Mouse (Mus musculus): ENCODE data around the gene Fam166a. TPM values are rescaled to one million over a fixed set of nuclear protein-coding genes. Genes with fewer than 3 reads are reported as not detected.

Fam166a gene
- polyA plus RNA-seq, 1 experiment from 2014 or later, result 0.62 TPM

GRCm38 (mm10) chr2:25228431-25228889 lies 9.9 kb downstream of the Fam166a start:
- DNase-seq (ENCODE audit: low spot score), result peak; percentile 83
- Histone ChIP-seq H3K4me3 (peak overlapping the region; percentile 41), H3K9me3 (replicated peaks) (no peaks in the 10 kb centered on the region), H3K36me3 (peaks cover 5% of the 10 kb centered on the region; the same call in 1 of the 2 replicates), H3K27me3 (ENCODE audit: low read depth, poor library complexity, severe bottlenecking) (0 out of 2 replicates have a peak, but pooled peaks cover 16% of the 10 kb centered on the region), H3K27ac (replicated peaks) (peak overlapping the region; percentile 77), H3K4me1 (peaks cover 25% of the 10 kb centered on the region)
- under 1% methylated on average over 7 of the region's 7 CpGs for WGBS

DNA sequence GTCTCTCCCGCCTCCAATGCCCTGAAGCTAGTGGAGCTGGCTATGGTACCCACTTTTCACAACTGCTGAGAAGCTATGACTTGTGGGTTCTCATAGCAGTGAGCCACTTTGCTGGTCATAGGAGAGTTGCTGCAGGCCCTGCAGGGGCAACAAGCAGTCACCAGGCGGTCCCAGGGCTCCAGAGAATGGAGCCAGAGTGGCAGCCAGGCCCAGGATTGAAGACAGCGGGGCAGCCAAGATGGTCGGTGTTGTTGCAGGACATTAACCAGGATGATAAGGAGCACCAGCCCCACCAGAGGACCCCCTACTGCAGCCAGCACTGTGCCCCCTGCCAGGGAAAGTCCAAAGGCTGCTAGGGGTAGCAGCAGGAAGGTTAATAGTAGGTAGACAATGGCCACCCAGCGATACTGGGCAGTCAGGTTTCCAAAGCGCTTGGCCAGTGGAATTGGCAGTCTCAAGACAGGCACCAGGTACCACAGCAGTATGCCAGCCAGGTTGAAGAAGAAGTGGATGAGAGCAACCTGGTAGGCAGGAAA lies 10.5 kb downstream of the Fam166a start:
- Histone ChIP-seq H3K4me3 (peak overlapping the region; percentile 41), H3K4me1 (peaks cover 20% of the 10 kb centered on the region), H3K36me3 (no peaks in the 10 kb centered on the region), H3K27ac (replicated peaks) (peak overlapping the region; percentile 77), H3K9me3 (replicated peaks) (no peaks in the 10 kb centered on the region), H3K27me3 (ENCODE audit: low read depth, poor library complexity, severe bottlenecking) (0 out of 2 replicates have a peak, but pooled peaks cover 16% of the 10 kb centered on the region)
- 72% methylated on average over 6 of the region's 6 CpGs for WGBS
- DNase-seq (ENCODE audit: low spot score), result no peak

- DNase-seq (ENCODE audit: low spot score), result no peak
- WGBS, result 85% methylated on average over 5 of the region's 5 CpGs
- no peak overlapping the region for H3K27ac ChIP-seq (replicated peaks)
Observed at GRCm38 (mm10) chr2:25229582-25229981, 11.0 kb downstream of the Fam166a start.

DNA sequence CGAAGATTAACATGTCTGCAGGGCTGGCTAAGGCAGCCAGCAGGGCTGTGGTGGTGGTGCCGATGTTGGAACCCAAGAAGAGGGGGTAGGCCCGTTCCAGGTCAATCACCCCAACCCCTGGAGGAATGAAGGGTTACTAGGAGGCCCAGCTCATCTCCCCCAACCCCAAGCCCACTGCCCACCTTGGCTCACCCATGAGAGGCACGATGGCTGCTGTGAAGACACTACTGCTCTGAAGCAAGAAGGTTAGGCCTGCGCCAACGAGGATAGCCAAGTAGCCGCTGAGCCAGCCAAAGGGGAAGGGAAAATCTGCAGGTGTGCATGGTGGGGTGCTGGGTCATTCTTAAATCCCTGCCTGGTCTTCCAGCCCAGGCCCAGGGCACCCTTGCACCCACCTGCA lies 12.0 kb downstream of the Fam166a start:
- Histone ChIP-seq H3K9me3 (replicated peaks) (no peaks in the 10 kb centered on the region), H3K36me3 (no peaks in the 10 kb centered on the region), H3K4me3 (no peak overlapping the region), H3K27ac (replicated peaks) (0 out of 2 replicates have a peak overlapping the region, but pooled peaks have one; percentile 15), H3K27me3 (ENCODE audit: low read depth, poor library complexity, severe bottlenecking) (0 out of 2 replicates have a peak, but pooled peaks cover 16% of the 10 kb centered on the region), H3K4me1 (peaks cover 16% of the 10 kb centered on the region)
- 87% methylated on average over 7 of the region's 7 CpGs for WGBS
- DNase-seq (ENCODE audit: low spot score), result no peak

More at GRCm38 (mm10) chr2:25229582-25229981, 11.0 kb downstream of the Fam166a start:
- Histone ChIP-seq H3K9me3 (replicated peaks) (no peaks in the 10 kb centered on the region), H3K4me1 (peaks cover 20% of the 10 kb centered on the region), H3K36me3 (no peaks in the 10 kb centered on the region), H3K27me3 (ENCODE audit: low read depth, poor library complexity, severe bottlenecking) (0 out of 2 replicates have a peak, but pooled peaks cover 16% of the 10 kb centered on the region), H3K4me3 (no peak overlapping the region)

DNA sequence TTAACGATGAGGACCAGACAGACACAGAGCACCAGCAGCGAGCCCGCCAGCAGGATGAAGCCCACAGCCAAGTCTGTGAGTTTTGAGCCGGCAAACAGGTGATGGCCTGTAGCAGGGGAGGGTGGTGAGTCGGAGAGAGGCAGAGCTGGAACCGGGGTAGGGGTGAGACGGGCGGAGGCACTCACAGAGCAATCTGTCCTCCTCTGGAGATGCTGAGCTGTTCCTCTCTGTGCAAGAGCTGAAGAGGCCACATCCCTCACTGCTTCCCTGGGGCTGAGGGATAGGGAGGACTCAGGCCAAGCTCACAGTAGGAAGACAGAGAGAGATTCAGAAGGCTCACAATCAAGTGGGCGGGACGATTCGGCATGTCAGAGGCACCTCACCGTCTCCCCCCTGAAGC lies 12.5 kb downstream of the Fam166a start:
- 50% methylated on average over 12 of the region's 12 CpGs for WGBS
- Histone ChIP-seq H3K9me3 (replicated peaks) (no peaks in the 10 kb centered on the region), H3K4me3 (no peak overlapping the region), H3K36me3 (no peaks in the 10 kb centered on the region), H3K4me1 (peaks cover 11% of the 10 kb centered on the region), H3K27ac (replicated peaks) (0 out of 2 replicates have a peak overlapping the region, but pooled peaks have one; percentile 15), H3K27me3 (ENCODE audit: low read depth, poor library complexity, severe bottlenecking) (0 out of 2 replicates have a peak, but pooled peaks cover 16% of the 10 kb centered on the region)
- DNase-seq (ENCODE audit: low spot score), result no peak

- Histone ChIP-seq H3K27ac (replicated peaks) (no peak overlapping the region), H3K36me3 (no peaks in the 10 kb centered on the region), H3K27me3 (ENCODE audit: low read depth, poor library complexity, severe bottlenecking) (0 out of 2 replicates have a peak, but pooled peaks cover 16% of the 10 kb centered on the region), H3K4me3 (no peak overlapping the region), H3K4me1 (peaks cover 7% of the 10 kb centered on the region), H3K9me3 (replicated peaks) (no peaks in the 10 kb centered on the region)
- WGBS, result 86% methylated on average over 4 of the region's 4 CpGs
- no peak for DNase-seq (ENCODE audit: low spot score)
Observed at GRCm38 (mm10) chr2:25233421-25233820, 14.9 kb downstream of the Fam166a start.

DNA sequence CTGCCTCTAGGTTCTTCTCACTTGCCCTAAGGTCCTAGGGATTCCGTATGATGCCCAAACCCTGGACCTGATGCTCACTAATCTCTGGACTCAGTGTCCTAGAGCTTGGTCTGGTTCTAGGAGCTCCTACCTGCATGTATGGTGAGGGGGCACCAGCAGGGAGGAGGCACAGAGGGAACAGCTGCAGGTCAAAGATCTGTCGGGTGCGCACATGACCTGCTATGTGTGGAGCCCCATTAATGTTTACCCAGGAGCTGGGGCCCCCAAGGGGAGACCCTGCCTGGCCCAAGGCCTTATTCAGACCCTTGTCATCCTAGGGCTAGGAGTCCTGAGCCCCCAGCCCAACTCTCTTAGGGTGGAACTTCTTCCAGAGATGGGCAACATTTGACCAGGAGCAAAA lies 15.5 kb downstream of the Fam166a start, which contains the start of gene Slc34a3:
TSS of gene Slc34a3 (minus strand) at position 315 of the 400 bp plus-strand sequence.
- H3K27ac ChIP-seq (replicated peaks), result no peak within 1 kb of the TSS
- no peak for DNase-seq (ENCODE audit: low spot score)
- H3K9me3 ChIP-seq (replicated peaks), result no peaks in the 10 kb centered on the region
- no peak within 1 kb of the TSS for H3K4me3 ChIP-seq
- WGBS, result 87% methylated on average over 3 of the region's 3 CpGs
- 0 out of 2 replicates have a peak, but pooled peaks cover 2% of the 10 kb centered on the region for H3K4me1 ChIP-seq
- H3K27me3 ChIP-seq (ENCODE audit: low read depth, poor library complexity, severe bottlenecking), result peaks cover 16% of the 10 kb centered on the region; the same call in 1 of the 2 replicates
- no peaks in the 10 kb centered on the region for H3K36me3 ChIP-seq

DNA sequence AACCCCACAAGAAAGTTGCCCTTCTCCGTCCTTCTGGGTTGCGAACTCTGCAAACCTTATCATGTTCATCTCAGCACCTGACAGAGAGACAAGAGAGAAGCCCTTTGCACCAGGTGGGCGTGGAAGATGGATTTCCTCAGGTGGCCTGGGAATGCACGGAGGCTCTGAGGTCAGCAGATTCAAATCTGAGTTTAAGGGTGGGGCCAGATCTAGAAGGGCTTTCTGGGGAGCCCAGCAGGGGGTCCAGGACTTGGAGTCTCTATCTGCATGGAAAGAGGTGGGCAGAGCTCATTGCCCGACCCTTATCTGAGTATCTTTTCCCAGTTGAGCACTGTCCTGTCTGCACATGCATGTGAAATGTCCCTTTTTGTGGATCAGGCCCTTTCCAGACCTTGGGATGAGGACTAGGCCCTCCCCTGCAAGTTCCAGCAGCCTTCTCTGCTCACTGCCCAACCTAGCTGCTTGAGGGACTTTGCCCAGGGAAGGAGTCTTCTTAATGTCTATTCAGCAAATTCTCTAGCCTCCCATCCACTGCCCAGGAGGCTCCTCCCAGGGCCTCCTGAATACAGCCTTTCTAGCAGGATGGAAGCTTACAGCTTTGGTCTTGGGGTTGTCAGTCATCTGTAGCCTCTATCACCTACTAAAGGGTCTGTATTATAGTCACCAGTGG lies 16.1 kb downstream of the Fam166a start:
- Histone ChIP-seq H3K9me3 (replicated peaks) (no peaks in the 10 kb centered on the region), H3K4me3 (no peak overlapping the region), H3K4me1 (no peaks in the 10 kb centered on the region), H3K36me3 (no peaks in the 10 kb centered on the region), H3K27me3 (ENCODE audit: low read depth, poor library complexity, severe bottlenecking) (peaks cover 16% of the 10 kb centered on the region; the same call in 1 of the 2 replicates), H3K27ac (replicated peaks) (no peak overlapping the region)
- WGBS, result 80% methylated on average over 5 of the region's 5 CpGs
- no peak for DNase-seq (ENCODE audit: low spot score)

GRCm38 (mm10) chr2:25236614-25237013 lies 18.1 kb downstream of the Fam166a start, which contains the start of gene Rnf224:
Gene Rnf224 (minus strand): TSS chr2:25236787.
- no peaks in the 10 kb centered on the region for H3K9me3 ChIP-seq (replicated peaks)
- peaks cover 12% of the 10 kb centered on the region for H3K27me3 ChIP-seq (ENCODE audit: low read depth, poor library complexity, severe bottlenecking)
- 43% methylated on average over 8 of the region's 8 CpGs for WGBS
- H3K27ac ChIP-seq (replicated peaks), result no peak within 1 kb of the TSS
- H3K4me3 ChIP-seq, result no peak within 1 kb of the TSS
- peaks cover 15% of the 10 kb centered on the region for H3K4me1 ChIP-seq
- DNase-seq (ENCODE audit: low spot score), result no peak
- H3K36me3 ChIP-seq, result no peaks in the 10 kb centered on the region

DNA sequence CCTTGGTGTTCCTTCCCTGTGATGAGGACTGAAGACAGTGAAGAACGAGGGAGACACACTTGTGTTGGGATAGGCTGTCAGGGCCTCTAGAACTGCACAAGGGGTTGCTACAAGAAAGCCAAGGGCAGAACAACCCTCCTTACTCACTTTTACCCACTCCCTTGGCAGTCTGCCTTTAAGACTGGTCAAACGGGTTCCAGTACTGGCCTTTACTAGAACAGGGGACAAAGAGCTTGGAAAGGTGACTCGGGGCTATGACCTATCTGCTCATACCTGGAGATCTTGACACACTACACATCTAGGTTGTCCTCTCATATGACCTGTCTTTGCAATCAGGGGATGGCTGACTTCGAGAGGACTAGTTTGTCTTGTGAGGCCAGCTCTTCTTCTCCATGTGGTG lies 19.0 kb downstream of the Fam166a start:
- Histone ChIP-seq H3K27ac (replicated peaks) (no peak overlapping the region), H3K9me3 (replicated peaks) (no peaks in the 10 kb centered on the region), H3K27me3 (ENCODE audit: low read depth, poor library complexity, severe bottlenecking) (peaks cover 19% of the 10 kb centered on the region), H3K4me3 (no peak overlapping the region), H3K36me3 (no peaks in the 10 kb centered on the region), H3K4me1 (peaks cover 24% of the 10 kb centered on the region)
- WGBS, result 83% methylated on average over 4 of the region's 4 CpGs
- no peak for DNase-seq (ENCODE audit: low spot score)

- no peaks in the 10 kb centered on the region for H3K9me3 ChIP-seq (replicated peaks)
- no peak for DNase-seq (ENCODE audit: low spot score)
- no peak overlapping the region for H3K4me3 ChIP-seq
- H3K36me3 ChIP-seq, result no peaks in the 10 kb centered on the region
- H3K4me1 ChIP-seq, result peaks cover 30% of the 10 kb centered on the region
- no peak overlapping the region for H3K27ac ChIP-seq (replicated peaks)
- H3K27me3 ChIP-seq (ENCODE audit: low read depth, poor library complexity, severe bottlenecking), result peaks cover 25% of the 10 kb centered on the region
Observed at GRCm38 (mm10) chr2:25238106-25238505, 19.6 kb downstream of the Fam166a start.

DNA sequence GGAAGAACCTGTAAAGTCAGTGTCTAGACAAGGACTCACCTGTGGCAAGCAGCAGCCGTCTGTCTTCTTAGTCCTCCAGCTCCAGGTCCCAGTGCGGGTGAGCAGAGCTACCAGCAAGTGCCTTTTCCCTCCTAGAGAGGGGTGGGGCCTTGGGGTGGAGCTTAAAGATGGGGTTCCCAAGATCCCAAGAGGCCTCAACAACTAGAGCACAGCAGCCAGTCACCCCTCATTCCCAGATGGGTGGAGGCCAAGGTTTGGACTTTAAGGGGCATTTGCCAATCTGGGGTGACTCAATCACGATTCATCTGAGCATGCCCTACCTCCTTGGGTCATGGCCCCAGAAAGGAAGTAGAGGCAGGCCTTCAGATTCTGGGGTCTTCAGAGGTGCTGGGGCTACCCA lies 21.2 kb downstream of the Fam166a start:
- H3K9me3 ChIP-seq (replicated peaks), result no peaks in the 10 kb centered on the region
- no peak for DNase-seq (ENCODE audit: low spot score)
- H3K27me3 ChIP-seq (ENCODE audit: low read depth, poor library complexity, severe bottlenecking), result peaks cover 38% of the 10 kb centered on the region
- no peak overlapping the region for H3K27ac ChIP-seq (replicated peaks)
- WGBS, result 90% methylated on average over 3 of the region's 3 CpGs
- peaks cover 33% of the 10 kb centered on the region for H3K4me1 ChIP-seq
- no peak overlapping the region; the same call in 1 of the 2 replicates for H3K4me3 ChIP-seq
- H3K36me3 ChIP-seq, result peaks cover 8% of the 10 kb centered on the region; the same call in 1 of the 2 replicates

DNA sequence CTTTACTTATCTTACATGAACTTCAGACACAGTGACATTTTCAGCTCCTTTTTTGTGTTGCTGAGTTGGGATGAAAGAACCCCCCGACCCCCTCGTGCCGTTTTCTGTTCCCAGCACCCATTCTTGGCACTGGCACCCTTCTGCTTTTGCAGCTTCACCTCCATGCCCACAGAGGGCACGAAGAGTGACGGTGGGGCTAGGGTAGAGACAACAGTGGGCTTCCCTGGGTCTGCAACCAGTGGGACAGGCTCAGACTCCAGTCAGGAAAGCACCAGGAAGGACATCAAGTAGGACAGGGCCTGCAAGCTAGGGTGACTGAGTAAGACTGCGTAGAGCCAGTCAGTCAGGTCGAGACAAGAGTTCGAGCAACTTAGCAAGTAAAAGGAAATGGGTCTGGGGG lies 21.8 kb downstream of the Fam166a start:
- 51% methylated on average over 8 of the region's 8 CpGs for WGBS
- Histone ChIP-seq H3K9me3 (replicated peaks) (no peaks in the 10 kb centered on the region), H3K4me1 (peaks cover 33% of the 10 kb centered on the region), H3K4me3 (peak overlapping the region; percentile 67), H3K27ac (replicated peaks) (peak overlapping the region; percentile 78), H3K36me3 (peaks cover 14% of the 10 kb centered on the region), H3K27me3 (ENCODE audit: low read depth, poor library complexity, severe bottlenecking) (peaks cover 38% of the 10 kb centered on the region)
- no peak for DNase-seq (ENCODE audit: low spot score)

Data from midbrain, embryonic 10.5 days (tissue).